Mouse (Mus musculus): ENCODE measurements around the gene Ttc8.

Ttc8 gene

GRCm38 (mm10) chr12:98973461-98973860 is 53.1 kb downstream of the Ttc8 start:
- no peak for DNase-seq (ENCODE audit: low spot score)

- no peak for DNase-seq (ENCODE audit: low spot score)
Measured at GRCm38 (mm10) chr12:98974157-98974804, 53.9 kb downstream of the Ttc8 start.

- no peak for DNase-seq (ENCODE audit: low spot score)
Measured at GRCm38 (mm10) chr12:98981081-98981480, 60.7 kb downstream of the Ttc8 start.

GRCm38 (mm10) chr12:98984785-98985184 is 64.4 kb downstream of the Ttc8 start:
- no peak for DNase-seq (ENCODE audit: low spot score)

- no peak for DNase-seq (ENCODE audit: low spot score)
Measured at GRCm38 (mm10) chr12:98991076-98991829, 70.9 kb downstream of the Ttc8 start.

- no peak for DNase-seq (ENCODE audit: low spot score)
Measured at GRCm38 (mm10) chr12:98991830-98992216, 71.4 kb downstream of the Ttc8 start.

- DNase-seq (ENCODE audit: low spot score): no peak
Measured at GRCm38 (mm10) chr12:98993736-98994135, 73.4 kb downstream of the Ttc8 start.

GRCm38 (mm10) chr12:98994366-98994765 is 74.0 kb downstream of the Ttc8 start:
- DNase-seq (ENCODE audit: low spot score): no peak

GRCm38 (mm10) chr12:98995881-98996280 is 75.5 kb downstream of the Ttc8 start:
- no peak for DNase-seq (ENCODE audit: low spot score)

GRCm38 (mm10) chr12:98996581-98996988 is 76.2 kb downstream of the Ttc8 start:
- DNase-seq (ENCODE audit: low spot score): no peak

- DNase-seq (ENCODE audit: low spot score): no peak
Measured at GRCm38 (mm10) chr12:98997046-98997445, 76.7 kb downstream of the Ttc8 start.

GRCm38 (mm10) chr12:98998662-98999428 is 78.5 kb downstream of the Ttc8 start:
- DNase-seq (ENCODE audit: low spot score): no peak

GRCm38 (mm10) chr12:99000310-99000709 is 79.9 kb downstream of the Ttc8 start:
- DNase-seq (ENCODE audit: low spot score): no peak

GRCm38 (mm10) chr12:99003046-99003445 is 82.7 kb downstream of the Ttc8 start:
- no peak for DNase-seq (ENCODE audit: low spot score)

- no peak for DNase-seq (ENCODE audit: low spot score)
Measured at GRCm38 (mm10) chr12:99004752-99005151, 84.4 kb downstream of the Ttc8 start.

- DNase-seq (ENCODE audit: low spot score): no peak
Measured at GRCm38 (mm10) chr12:99008786-99009185, 88.4 kb downstream of the Ttc8 start.

- no peak for DNase-seq (ENCODE audit: low spot score)
Measured at GRCm38 (mm10) chr12:99009430-99009829, 89.1 kb downstream of the Ttc8 start.

GRCm38 (mm10) chr12:99010044-99010443 is 89.7 kb downstream of the Ttc8 start:
- DNase-seq (ENCODE audit: low spot score): no peak

- no peak for DNase-seq (ENCODE audit: low spot score)
Measured at GRCm38 (mm10) chr12:99011161-99011861, 90.9 kb downstream of the Ttc8 start.

GRCm38 (mm10) chr12:99015870-99016269 is 95.5 kb downstream of the Ttc8 start:
- no peak for DNase-seq (ENCODE audit: low spot score)

- DNase-seq (ENCODE audit: low spot score): no peak
Measured at GRCm38 (mm10) chr12:99024430-99024960, 104.1 kb downstream of the Ttc8 start.

- DNase-seq (ENCODE audit: low spot score): no peak
Measured at GRCm38 (mm10) chr12:99026291-99026690, 105.9 kb downstream of the Ttc8 start.
